In genomic region chr17:26620786-26621766, GRCm38 (mm10) we compare ENCODE assay signal across 8 mouse cellular contexts. TPM values are rescaled to one million over a fixed set of nuclear protein-coding genes. Genes with fewer than 3 reads are reported as not detected.
DNase-seq lines count a peak whose midpoint lies in the region; ATAC-seq lines count a peak whose summit lies in the region.

No protein-coding gene starts in this region.

- H3K36me3 ChIP-seq in embryonic facial prominence, embryonic 14.5 days (ENCODE audit: control insufficient read depth, insufficient read depth, low read length) = peaks cover 61% of the 10 kb centered on the region
- H3K36me3 ChIP-seq in embryonic facial prominence, embryonic 10.5 days (replicated peaks) = peaks cover 94% of the 10 kb centered on the region

- no peak overlapping the region for H3K4me2 ChIP-seq in embryonic facial prominence, embryonic 14.5 days (ENCODE audit: low read depth, low read length)

- no peaks in the 10 kb centered on the region for H3K27me3 ChIP-seq in embryonic facial prominence, embryonic 14.5 days (replicated peaks; ENCODE audit: control insufficient read depth, insufficient read depth, low read length)
- no peaks in the 10 kb centered on the region for H3K27me3 ChIP-seq in embryonic facial prominence, embryonic 10.5 days (replicated peaks; ENCODE audit: low read depth, poor library complexity, severe bottlenecking)

- no peak overlapping the region for H3K9ac ChIP-seq in embryonic facial prominence, embryonic 14.5 days (ENCODE audit: low read depth, low read length)

- H3K9me3 ChIP-seq in embryonic facial prominence, embryonic 14.5 days (ENCODE audit: control insufficient read depth, low read length) = no peaks in the 10 kb centered on the region
- no peaks in the 10 kb centered on the region for H3K9me3 ChIP-seq in embryonic facial prominence, embryonic 10.5 days

- peak overlapping the region; percentile 23 for H3K27ac ChIP-seq in embryonic facial prominence, embryonic 14.5 days (replicated peaks; ENCODE audit: low read depth, low read length)
- H3K27ac ChIP-seq in embryonic facial prominence, embryonic 10.5 days (replicated peaks) = no peak overlapping the region

- peak; percentile 68 for DNase-seq in embryonic facial prominence, embryonic 14.5 days (ENCODE audit: low spot score)
- no peak for DNase-seq in embryonic facial prominence, embryonic 10.5 days (ENCODE audit: low spot score)
- DNase-seq in testis, postnatal 14 days (ENCODE audit: low spot score) = peak; percentile 57
- no peak for DNase-seq in testis, postnatal 10 days (ENCODE audit: low spot score)
- DNase-seq in gonadal fat pad, adult 2 months (ENCODE audit: low read depth) = peak; percentile 60
- peak; percentile 87 for DNase-seq in kidney, postnatal 10 days
- DNase-seq in skeletal muscle tissue, adult 2 months (ENCODE audit: low read depth, low spot score) = peak; percentile 93
- DNase-seq in thymus, postnatal 36 days = no peak

- peak; percentile 84 for ATAC-seq in embryonic facial prominence, embryonic 14.5 days (ENCODE audit: low read depth)

- no peaks in the 10 kb centered on the region for H3K4me1 ChIP-seq in embryonic facial prominence, embryonic 14.5 days (ENCODE audit: control insufficient read depth, insufficient read depth, low read length)
- no peaks in the 10 kb centered on the region for H3K4me1 ChIP-seq in embryonic facial prominence, embryonic 10.5 days

- WGBS in embryonic facial prominence, embryonic 14.5 days = 81% methylated on average over 17 of the region's 17 CpGs
- WGBS in embryonic facial prominence, embryonic 10.5 days = 90% methylated on average over 17 of the region's 17 CpGs

- H3K4me3 ChIP-seq in embryonic facial prominence, embryonic 14.5 days (ENCODE audit: low read depth, low read length) = no peak overlapping the region
- no peak overlapping the region for H3K4me3 ChIP-seq in embryonic facial prominence, embryonic 10.5 days

RNA-seq across cellular contexts. Expression of gene Atp6v0e, which starts 42.0 kb away (rescaled TPM):
- polyA plus RNA-seq in embryonic facial prominence, embryonic 14.5 days (2014; fragmentation: Nextera tagmentation; extraction: Ambion mirVana) = 229 and 261 TPM in 2 replicates
- polyA plus RNA-seq in embryonic facial prominence, embryonic 10.5 days (2016; fragmentation: Nextera tagmentation; extraction: Ambion mirVana) = 118 and 120 TPM in 2 replicates
- 451 and 590 TPM in 2 replicates for polyA plus RNA-seq in gonadal fat pad, adult 2 months (2012; rRNA removed)

RNA-seq across cellular contexts. Expression of gene Dusp1, which starts 59.1 kb away (rescaled TPM):
- polyA plus RNA-seq in embryonic facial prominence, embryonic 14.5 days (2014; fragmentation: Nextera tagmentation; extraction: Ambion mirVana) = 25.4 and 27.3 TPM in 2 replicates
- 22.5 and 23.3 TPM in 2 replicates for polyA plus RNA-seq in embryonic facial prominence, embryonic 10.5 days (2016; fragmentation: Nextera tagmentation; extraction: Ambion mirVana)
- polyA plus RNA-seq in gonadal fat pad, adult 2 months (2012; rRNA removed) = 61.6 and 85.9 TPM in 2 replicates

RNA-seq across cellular contexts. Expression of gene Ergic1, which starts 59.8 kb away (rescaled TPM):
- 149 and 164 TPM in 2 replicates for polyA plus RNA-seq in embryonic facial prominence, embryonic 14.5 days (2014; fragmentation: Nextera tagmentation; extraction: Ambion mirVana)
- polyA plus RNA-seq in embryonic facial prominence, embryonic 10.5 days (2016; fragmentation: Nextera tagmentation; extraction: Ambion mirVana) = 107 and 109 TPM in 2 replicates
- 298 and 337 TPM in 2 replicates for polyA plus RNA-seq in gonadal fat pad, adult 2 months (2012; rRNA removed)

Comparison
In these comparisons a context has a peak if more than half of its experiments do, and no peak if none do; other contexts are left out.
1. DNase-seq: peak in embryonic facial prominence, embryonic 14.5 days (single experiment), testis, postnatal 14 days (single experiment), gonadal fat pad, adult 2 months (single experiment), kidney, postnatal 10 days (single experiment) and skeletal muscle tissue, adult 2 months (single experiment); none in embryonic facial prominence, embryonic 10.5 days (single experiment), testis, postnatal 10 days (single experiment) and thymus, postnatal 36 days (0 of 2).